Mouse (Mus musculus) embryonic stem cell, embryonic (primary cell): ENCODE measurements around the gene Gm21981.

ENCODE experiments used
- CTCF ChIA-PET, 4 experiments: fragments of 300-600 bp in 2 of 4; fragments of 350-600 bp in 2 of 4; sonication (Branson Sonifier 250); formaldehyde crosslinking; loops; one replicate each; lab custom pipeline; 2022; ENCODE audit warnings: inconsistent platforms in 2 of 4; lab: Charles Lee
- POLR2A ChIA-PET, 4 experiments: fragments of 300-600 bp in 2 of 4; fragments of 350-600 bp in 2 of 4; sonication (Branson Sonifier 250); formaldehyde crosslinking; loops; one replicate each; lab custom pipeline; 2022; ENCODE audit warnings: antibody characterized with exemption in 4 of 4, inconsistent platforms in 1 of 4; lab: Charles Lee

Gm21981 gene

DNA sequence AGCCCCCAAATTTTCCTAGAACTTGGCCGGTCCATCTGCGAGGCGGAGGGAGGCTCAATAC lies at the start of gene Gm21981:
Gene Gm21981, minus strand, starts transcription at position 14 of the 61 bp plus-strand sequence.
- ChIA-PET POLR2A (interaction anchor here in 3 of 4 experiments (0.5 to 2.9 kb wide), 29 partner anchors 8 to 315 kb away, joined by 3 to 10 read pairs (median 4); no protein-coding TSS in a partner anchor), CTCF (interaction anchor here (0.6 to 2.1 kb wide), 25 partner anchors 10 to 1541 kb away, joined by 3 to 9 read pairs (median 4); partner anchors contain the start of genes Mad2l1bp (in 1 of the 4) and Taf8 (in 1 of the 4))

DNA sequence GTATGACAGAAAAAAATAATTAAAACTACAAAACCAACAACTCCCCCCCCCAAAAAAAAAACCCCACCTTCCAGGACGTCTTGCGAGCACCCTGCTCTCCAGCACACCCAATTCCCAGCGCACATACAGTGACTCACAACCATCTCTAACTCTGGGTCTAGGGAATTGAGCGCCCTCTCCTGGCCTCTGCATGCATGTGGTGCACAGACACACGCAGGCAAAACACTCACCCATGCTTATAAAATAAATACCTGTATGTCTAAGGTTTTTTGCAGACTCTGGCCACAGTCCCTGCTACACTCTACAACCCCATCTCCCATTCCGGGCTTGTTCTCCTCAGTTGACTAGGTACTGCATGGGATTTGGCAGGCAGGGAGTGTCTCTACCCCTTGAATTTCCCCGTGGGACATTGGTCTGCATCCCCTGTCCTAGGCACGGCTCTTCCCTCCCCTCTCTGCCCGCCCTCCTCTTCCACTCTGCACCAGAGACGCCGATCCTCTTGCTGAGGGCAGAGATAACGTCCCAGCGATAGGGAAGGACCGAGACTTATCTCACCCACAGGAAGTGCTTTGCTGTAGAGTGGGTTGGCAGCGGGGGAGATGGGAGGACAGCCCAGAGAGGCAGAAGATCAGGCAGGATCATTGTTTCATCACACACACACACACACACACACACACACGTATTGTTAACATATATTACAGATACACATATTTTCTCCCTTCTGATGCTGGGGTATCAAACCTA lies 48.9 kb upstream of the Gm21981 start:
- ChIA-PET CTCF (interaction anchor here (0.7 to 3.0 kb wide), 15 partner anchors 8 to 358 kb away, joined by 3 to 19 read pairs (median 4); partner anchors contain the start of genes Gm21981 (in 1 of the 4), Prickle4 (in 1 of the 4), Taf8 (in 1 of the 4) and Usp49 (in 1 of the 4)), POLR2A (interaction anchor here in 2 of 4 experiments (1.1 to 3.0 kb wide), 11 partner anchors 8 to 232 kb away, joined by 3 to 14 read pairs (median 5); no protein-coding TSS in a partner anchor)

DNA sequence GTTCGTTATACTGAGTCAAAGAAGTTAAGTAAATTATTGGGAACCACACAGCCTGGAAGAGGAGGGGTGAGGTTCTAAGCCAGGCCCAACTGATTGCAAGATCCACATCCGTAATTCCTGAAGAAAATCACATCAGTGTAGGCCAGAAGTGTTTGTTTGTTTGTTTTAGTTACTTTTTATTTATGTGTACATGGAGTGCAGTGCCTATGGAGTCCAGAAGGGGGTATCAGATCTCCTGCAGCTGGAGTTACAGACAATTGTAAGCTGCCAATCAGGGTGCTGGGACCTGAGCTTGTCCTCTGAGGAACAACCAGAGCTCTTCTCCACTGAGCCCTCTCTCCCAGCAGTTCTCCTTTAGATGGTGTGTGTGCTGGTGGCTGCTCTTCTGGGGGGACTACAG lies 45.9 kb upstream of the Gm21981 start:
- ChIA-PET POLR2A (interaction anchor here (0.6 to 7.9 kb wide), 68 partner anchors 8 to 891 kb away, joined by 3 to 95 read pairs (median 4); partner anchors contain the start of genes Gm21981 (in 2 of the 4), Prickle4 (in 2 of the 4), AI661453 (in 1 of the 4) and Frs3 (in 1 of the 4)), CTCF (interaction anchor here (0.6 to 3.4 kb wide), 51 partner anchors 9 to 370 kb away, joined by 3 to 26 read pairs (median 4); partner anchors contain the start of genes Pgc (in 1 of the 4) and Prickle4 (in 1 of the 4))

DNA sequence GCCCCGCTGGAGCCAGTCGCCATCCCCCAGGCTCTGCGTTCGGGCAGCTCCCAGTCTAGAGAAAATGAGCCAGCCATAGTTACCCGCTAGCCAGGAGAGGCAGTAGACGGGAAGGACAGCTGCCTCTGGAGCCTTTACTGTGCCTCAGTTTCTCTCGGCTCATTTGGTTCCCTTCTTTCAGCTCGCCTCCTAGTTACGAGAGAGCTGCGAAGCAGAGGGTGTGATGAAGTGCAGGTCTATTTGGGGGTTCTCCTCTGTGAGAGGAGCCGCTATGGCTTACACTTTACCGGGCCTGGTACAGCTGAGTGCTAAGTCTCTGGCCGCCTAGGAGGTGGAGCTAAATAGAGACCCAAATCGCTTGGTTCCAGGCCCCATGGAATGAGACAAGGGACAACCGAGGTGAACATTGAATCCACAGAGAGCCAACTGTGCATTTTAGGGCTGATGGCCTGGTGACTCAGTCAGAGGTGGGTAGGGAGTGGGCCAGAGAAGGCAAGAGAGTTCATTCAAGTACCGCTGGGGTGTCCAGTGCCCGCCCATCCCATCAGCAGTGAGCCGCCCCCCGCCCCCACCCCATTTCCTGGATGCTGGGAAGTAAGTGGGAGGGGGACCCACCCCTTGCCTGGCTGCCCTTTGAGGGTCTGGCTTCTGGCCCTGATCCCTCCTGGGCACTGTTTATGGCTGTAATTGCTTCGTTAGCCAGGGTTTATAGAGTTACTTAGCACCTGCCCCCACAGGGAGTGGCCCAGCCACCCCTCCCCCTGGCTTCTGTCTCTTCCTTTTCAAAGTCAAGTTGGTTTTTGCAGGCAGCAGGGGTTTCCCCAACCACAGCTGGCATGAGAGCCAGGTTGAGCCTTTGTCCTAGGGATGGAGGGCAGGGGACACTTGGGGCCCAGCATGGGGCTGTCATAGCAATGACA lies 44.9 kb upstream of the Gm21981 start:
- CTCF ChIA-PET: interaction anchor here in 3 of 4 experiments (0.6 to 3.4 kb wide), 45 partner anchors 8 to 371 kb away, joined by 3 to 26 read pairs (median 4); partner anchors contain the start of genes Gm21981 (in 1 of the 3), Prickle4 (in 1 of the 3) and Tomm6 (in 1 of the 3)
- POLR2A ChIA-PET: interaction anchor here (0.5 to 7.9 kb wide), 95 partner anchors 9 to 890 kb away, joined by 3 to 95 read pairs (median 4); partner anchors contain the start of genes Gm21981 (in 3 of the 4), Prickle4 (in 3 of the 4), Pgc (in 2 of the 4) and Taf8 (in 2 of the 4)

DNA sequence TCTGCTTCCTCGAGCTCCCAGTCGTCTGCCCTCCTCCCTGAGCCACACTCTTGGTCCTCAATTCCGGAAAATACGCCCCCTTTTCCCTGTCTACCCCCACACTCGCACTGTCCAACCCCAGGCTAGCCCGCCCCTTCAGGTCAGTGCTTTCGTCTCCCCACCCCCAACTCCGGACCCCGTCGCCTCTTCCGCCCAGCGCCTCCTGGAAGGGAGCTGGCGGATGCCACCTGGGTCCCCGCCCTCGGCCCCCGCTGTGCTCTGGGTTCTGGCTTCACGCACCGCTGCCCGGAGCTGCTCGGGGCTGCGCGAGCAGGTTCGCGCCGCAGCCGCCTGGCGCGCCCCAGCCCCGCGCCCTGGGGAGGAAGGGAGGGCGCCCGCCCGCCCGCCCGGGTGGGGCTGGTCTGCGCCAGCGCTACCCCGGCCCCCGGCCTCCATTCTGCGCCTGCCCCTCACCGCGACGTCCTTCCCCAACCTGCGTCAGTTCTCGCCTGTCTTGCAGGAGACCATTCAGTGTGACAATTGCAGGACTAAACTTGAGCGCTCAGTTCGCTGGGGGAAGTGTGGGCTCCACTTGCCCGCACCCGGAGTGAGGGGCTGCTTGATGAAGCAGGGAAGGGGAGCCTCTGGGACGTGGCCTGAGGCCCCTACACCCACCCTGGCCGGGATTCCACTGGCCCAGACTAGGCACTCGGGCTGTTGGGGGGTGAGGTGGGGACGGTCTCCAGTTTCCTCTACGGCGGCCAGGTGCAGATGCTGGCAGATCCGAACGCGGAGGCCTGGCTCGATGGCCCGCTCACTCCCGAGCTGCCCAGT lies 44.0 kb upstream of the Gm21981 start:
- POLR2A ChIA-PET: interaction anchor here (0.5 to 7.9 kb wide), 80 partner anchors 8 to 899 kb away, joined by 3 to 95 read pairs (median 5); partner anchors contain the start of genes Gm21981 (in 3 of the 4), Prickle4 (in 3 of the 4), Pgc (in 2 of the 4) and Taf8 (in 2 of the 4)
- CTCF ChIA-PET: interaction anchor here (0.6 to 2.7 kb wide), 24 partner anchors 9 to 363 kb away, joined by 3 to 12 read pairs (median 3); partner anchors contain the start of genes Prickle4 (in 1 of the 4), Taf8 (in 1 of the 4) and Tomm6 (in 1 of the 4)

DNA sequence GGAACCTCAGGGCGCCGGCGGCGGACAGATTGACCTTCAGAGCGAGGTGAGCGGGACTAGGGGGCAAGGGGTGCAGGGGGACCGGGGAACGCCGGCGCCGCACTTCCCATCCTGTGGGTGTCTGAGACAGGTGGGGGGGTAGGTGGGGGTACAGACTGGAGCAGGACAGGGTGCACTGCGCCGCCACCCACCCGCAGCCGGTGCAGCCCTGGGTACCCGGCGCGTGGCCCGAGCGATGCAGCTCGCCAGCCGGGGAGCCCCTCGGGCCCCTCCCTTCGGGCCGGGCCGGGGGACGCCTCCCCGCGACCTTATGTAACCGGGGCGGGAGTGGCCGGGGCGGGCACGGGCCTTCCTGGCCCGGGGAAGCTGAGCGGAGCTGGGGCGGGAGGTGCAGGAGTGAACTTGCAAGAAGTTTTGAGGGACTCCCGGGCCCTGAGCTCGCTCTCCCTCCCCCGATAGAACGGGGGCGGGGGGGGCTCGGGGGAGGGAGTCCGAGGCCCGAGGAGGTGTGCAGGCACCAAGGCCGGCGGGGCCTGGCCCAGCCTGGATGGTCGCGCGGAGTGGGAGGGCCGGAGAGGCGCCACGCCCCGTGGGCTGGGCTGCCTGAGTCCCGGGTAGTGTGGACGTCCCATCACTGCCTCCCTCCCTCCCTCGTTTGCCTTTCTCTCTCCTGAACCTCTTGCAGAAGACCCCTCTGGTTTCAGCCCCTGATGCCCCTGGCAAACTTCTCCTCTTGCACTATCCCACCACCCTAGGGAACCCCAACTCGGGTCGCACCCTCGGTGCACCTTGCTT lies 43.2 kb upstream of the Gm21981 start:
- ChIA-PET CTCF (interaction anchor here (0.6 to 2.7 kb wide), 16 partner anchors 12 to 657 kb away, joined by 3 to 11 read pairs (median 3); partner anchors contain the start of genes Prickle4 (in 1 of the 4) and Taf8 (in 1 of the 4)), POLR2A (interaction anchor here in 3 of 4 experiments (0.5 to 7.9 kb wide), 56 partner anchors 8 to 382 kb away, joined by 3 to 95 read pairs (median 5); partner anchors contain the start of genes Gm21981 (in 3 of the 3), Prickle4 (in 3 of the 3) and Taf8 (in 2 of the 3))

DNA sequence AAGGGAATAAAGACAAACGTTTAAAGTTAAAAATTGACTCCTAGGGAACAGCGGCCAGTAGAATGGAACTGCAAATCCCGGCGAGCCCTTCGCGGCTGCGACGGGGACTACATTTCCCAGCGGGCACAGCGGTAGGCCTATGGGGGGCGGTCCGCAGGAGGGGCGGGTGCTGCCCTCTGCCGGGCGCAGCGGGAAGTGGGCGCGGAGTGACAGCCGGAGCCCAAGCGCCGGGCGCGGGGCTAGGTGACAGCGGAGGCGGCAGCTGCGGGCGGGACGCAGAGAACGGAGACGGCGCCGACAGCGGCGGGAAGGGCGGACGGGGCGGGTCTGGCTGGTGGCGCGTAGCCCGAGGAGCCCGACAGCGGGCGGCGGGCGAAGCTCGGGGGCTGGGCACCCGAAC lies 42.6 kb upstream of the Gm21981 start, which contains the start of gene Tfeb:
Gene Tfeb, plus strand, starts transcription at position 175 of the 400 bp plus-strand sequence.
- POLR2A ChIA-PET: interaction anchor here in 3 of 4 experiments (0.5 to 7.9 kb wide), 37 partner anchors 7 to 236 kb away, joined by 3 to 95 read pairs (median 5); partner anchors contain the start of genes Frs3 (in 1 of the 3), Gm21981 (in 1 of the 3), Pgc (in 1 of the 3) and Prickle4 (in 1 of the 3)
- CTCF ChIA-PET: interaction anchor here in 3 of 4 experiments (0.6 to 1.8 kb wide), 10 partner anchors 12 to 658 kb away, joined by 3 to 7 read pairs (median 3); no protein-coding TSS in a partner anchor

DNA sequence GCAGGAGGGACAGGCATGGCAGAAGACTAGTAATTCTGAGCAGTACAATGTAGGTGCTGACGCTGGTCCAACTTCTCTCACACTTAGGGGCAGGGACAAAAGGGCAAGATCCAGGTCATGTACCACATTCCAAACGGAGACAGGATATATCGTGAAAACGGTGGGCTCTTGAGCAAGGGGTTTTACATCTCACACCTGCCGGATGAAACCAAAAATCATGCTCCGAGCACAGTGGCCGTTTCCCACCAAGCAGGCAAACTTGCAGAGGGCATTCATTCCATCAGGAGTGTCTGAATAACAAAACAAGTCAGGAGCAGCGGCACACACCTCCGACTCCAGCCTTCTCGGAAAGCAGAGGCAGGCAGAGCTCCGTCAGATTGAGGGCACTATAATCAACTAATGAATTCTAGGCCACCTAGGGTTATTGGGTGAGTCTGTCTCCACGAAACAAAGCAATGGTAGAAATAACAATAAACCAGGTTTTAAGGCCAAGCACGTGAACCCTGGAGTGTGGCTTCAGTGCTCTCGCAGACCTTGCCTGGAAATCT lies 41.4 kb upstream of the Gm21981 start:
- ChIA-PET CTCF (interaction anchor here in 1 of 4 experiments (0.8 to 1.7 kb wide), 3 partner anchors 8 to 129 kb away, joined by 3 to 5 read pairs (median 3); no protein-coding TSS in a partner anchor), POLR2A (interaction anchor here in 3 of 4 experiments (0.6 to 7.9 kb wide), 34 partner anchors 8 to 541 kb away, joined by 3 to 95 read pairs (median 4); partner anchors contain the start of genes Frs3 (in 2 of the 3), Ccnd3 (in 1 of the 3), Gm21981 (in 1 of the 3) and Pgc (in 1 of the 3))

DNA sequence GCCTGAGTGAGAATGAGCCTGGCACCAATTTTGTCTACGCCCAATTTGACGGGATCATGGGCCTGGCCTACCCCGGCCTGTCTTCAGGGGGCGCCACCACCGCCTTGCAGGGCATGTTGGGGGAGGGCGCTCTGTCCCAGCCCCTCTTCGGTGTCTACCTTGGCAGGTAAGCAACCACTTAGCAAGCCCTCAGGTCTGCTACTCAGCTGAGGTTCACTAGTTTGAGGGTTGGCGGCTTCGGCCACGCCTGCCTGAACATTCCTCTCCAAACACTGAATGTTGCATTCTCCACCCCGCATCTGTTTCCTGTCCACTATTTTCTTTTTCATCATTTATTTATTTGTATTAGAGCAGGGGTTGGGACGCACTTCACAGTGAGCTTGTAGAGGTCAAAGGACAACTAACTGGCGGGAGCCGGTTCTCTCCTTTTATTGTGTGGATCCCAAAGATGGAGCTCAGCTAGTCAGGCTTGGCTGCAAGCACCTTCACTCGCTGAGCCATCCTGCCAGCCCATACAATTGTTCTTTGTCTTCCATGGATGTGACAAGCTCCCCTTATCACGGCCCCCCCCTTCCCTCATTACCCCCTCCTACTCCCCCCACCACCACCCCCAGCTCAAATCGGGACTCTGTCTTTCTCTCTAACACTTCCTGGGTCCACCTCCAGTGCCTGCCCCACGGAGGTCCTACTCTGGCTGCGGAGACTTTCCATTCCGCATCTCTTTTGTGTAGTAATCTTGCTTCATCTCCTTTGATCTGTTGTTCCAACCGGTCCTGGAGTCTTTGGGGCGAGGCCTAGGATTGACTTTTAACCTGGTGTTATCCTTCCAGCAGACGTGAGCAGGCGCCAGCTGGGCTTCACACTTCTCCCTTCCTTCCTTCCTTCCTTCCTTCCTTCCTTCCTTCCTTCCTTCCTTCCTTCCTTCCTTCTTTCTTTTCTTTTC lies 36.6 kb upstream of the Gm21981 start:
- CTCF ChIA-PET: interaction anchor here (0.5 to 1.3 kb wide), 20 partner anchors 8 to 1101 kb away, joined by 3 to 20 read pairs (median 3); partner anchors contain the start of genes Gm21981 (in 1 of the 4), Prickle4 (in 1 of the 4) and Ptk7 (in 1 of the 4)

DNA sequence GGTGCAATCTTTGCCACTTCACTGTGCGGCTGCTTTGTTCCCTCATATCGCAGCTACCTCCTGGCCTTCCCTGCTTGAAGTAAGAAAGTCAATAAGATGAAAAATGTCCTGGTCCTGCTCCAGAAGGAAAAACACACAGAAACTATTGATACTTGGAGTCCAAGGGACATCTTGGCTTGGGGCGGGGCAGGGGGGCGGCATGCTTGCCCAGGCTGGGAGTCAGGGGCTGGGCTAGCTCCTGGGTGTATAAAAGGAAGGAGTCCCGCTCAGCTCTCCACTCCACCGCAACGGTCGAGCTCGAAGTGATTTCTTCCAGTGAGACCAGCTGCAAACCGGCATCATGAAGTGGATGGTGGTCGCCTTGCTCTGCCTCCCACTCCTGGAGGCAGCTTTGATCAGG lies 32.3 kb upstream of the Gm21981 start, which contains the start of gene Pgc:
Gene Pgc, plus strand, starts transcription at position 277 of the 400 bp plus-strand sequence.
- ChIA-PET CTCF (interaction anchor here in 3 of 4 experiments (0.6 to 1.3 kb wide), 8 partner anchors 12 to 577 kb away, joined by 3 to 5 read pairs (median 3); partner anchors contain the start of gene Taf8 (in 1 of the 3)), POLR2A (interaction anchor here (0.6 to 3.8 kb wide), 14 partner anchors 9 to 315 kb away, joined by 3 to 24 read pairs (median 6); no protein-coding TSS in a partner anchor)

More for the DNA sequence above, 36.6 kb upstream of the Gm21981 start:
- POLR2A ChIA-PET: interaction anchor here in 3 of 4 experiments (0.7 to 4.1 kb wide), 30 partner anchors 8 to 229 kb away, joined by 3 to 31 read pairs (median 4); partner anchors contain the start of genes Taf8 (in 1 of the 3) and Tomm6 (in 1 of the 3)

DNA sequence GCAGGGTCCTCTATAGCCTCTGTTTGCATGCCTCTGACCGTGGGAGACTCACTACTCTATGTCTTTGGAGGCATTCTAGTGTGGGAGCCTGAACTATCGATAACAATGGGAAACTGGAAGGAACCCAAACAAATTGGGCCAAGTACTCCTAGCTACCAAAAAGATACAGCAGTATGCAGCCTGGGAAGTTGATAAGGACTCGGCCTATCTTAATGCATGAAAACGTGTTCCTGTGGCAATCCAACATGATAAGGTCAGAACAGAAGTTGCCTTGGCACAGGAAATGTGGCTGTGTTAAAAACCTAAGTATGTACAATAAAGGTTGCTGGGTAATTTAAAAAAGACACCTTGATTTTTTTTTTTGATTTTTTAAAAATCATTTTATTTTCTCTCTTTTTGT lies 26.9 kb upstream of the Gm21981 start:
- POLR2A ChIA-PET: interaction anchor here in 3 of 4 experiments (0.6 to 3.5 kb wide), 21 partner anchors 8 to 75 kb away, joined by 3 to 25 read pairs (median 4); partner anchors contain the start of gene Tfeb (in 1 of the 3)
- CTCF ChIA-PET: interaction anchor here in 1 of 4 experiments (0.6 to 1.5 kb wide), 6 partner anchors 16 to 77 kb away, joined by 3 to 6 read pairs (median 3); partner anchors contain the start of gene Tfeb

DNA sequence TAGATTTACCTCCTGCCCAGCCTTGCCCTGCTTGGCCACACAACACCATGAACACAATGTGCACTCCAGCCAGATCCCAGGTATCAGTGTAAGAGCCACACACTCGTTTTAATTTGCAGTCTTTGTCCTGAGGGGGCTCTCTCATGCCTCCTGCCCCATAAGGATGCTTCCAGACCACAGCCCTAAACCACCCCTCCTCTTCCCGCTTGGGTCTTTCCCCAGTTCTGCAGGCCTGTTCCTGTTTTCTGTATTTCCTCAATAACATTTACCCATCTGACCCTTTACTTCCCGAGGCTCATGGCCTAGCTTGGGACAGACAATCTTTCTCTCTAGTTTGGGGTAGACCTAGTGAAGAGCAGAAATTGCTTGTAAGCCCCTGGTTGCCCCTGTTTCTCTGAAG lies 20.8 kb upstream of the Gm21981 start:
- POLR2A ChIA-PET: interaction anchor here in 2 of 4 experiments (0.8 to 4.5 kb wide), 10 partner anchors 9 to 213 kb away, joined by 3 to 46 read pairs (median 10); partner anchors contain the start of genes Pgc (in 1 of the 2), Taf8 (in 1 of the 2) and Tfeb (in 1 of the 2)

More for the DNA sequence above, 20.8 kb upstream of the Gm21981 start:
- CTCF ChIA-PET: interaction anchor here in 2 of 4 experiments (0.7 to 2.0 kb wide), 4 partner anchors 16 to 105 kb away, joined by 3 to 4 read pairs (median 3); partner anchors contain the start of gene Tfeb (in 1 of the 2)
